Mouse (Mus musculus): ENCODE measurements around the gene Usf3.

DNA sequence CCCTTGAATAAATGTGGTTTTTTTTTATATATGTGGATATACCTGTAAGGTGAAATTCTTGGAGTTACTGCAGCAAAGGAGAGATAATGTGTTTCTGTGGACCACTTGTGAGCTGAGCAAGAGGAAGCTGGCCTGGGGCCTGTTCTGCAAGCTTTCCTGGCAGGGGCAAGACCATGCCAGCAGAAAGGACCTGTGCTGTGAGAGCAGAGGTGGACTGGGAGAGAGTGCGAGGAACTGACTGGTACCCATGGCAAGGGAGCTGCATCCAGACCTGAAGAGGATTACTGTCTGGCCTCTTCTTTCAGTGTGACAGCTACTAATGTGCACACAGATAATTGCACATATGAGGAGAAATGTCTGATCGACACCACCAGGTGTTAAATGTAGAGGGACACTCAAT lies 17.9 kb downstream of the Usf3 start:
- TF ChIP-seq CTCF (conservative IDR thresholded peaks at IDR 0.05; ENCODE audit: low read length) = no peak
- TF ChIP-seq NANOG (IDR thresholded peaks at IDR 0.05; ENCODE audit: borderline replicate concordance, low read length) = no peak

Data from E14TG2a.4 (cell line).